ENCODE assay signal across 8 mouse cellular contexts in genomic region chr4:133424100-133424499, GRCm38 (mm10). TPM values are rescaled to one million over a fixed set of nuclear protein-coding genes. Genes with fewer than 3 reads are reported as not detected.
A peak's percentile ranks its signal among the peaks of the same experiment; 100 is the strongest.
DNase-seq lines count a peak whose midpoint lies in the region; ATAC-seq lines count a peak whose summit lies in the region.

No protein-coding gene starts in this region.

- no peaks in the 10 kb centered on the region for H3K9me3 ChIP-seq in embryonic facial prominence, embryonic 13.5 days
- no peaks in the 10 kb centered on the region for H3K9me3 ChIP-seq in liver, embryonic 15.5 days (replicated peaks)

- peaks cover 7% of the 10 kb centered on the region for H3K4me1 ChIP-seq in embryonic facial prominence, embryonic 13.5 days
- H3K4me1 ChIP-seq in liver, embryonic 15.5 days (replicated peaks) = peaks cover 16% of the 10 kb centered on the region

- H3K27me3 ChIP-seq in embryonic facial prominence, embryonic 13.5 days = no peaks in the 10 kb centered on the region
- H3K27me3 ChIP-seq in liver, embryonic 15.5 days = no peaks in the 10 kb centered on the region

- no peak overlapping the region for H3K4me2 ChIP-seq in embryonic facial prominence, embryonic 13.5 days
- H3K4me2 ChIP-seq in liver, embryonic 15.5 days = no peak overlapping the region

- 35% methylated on average over 4 of the region's 4 CpGs for WGBS in embryonic facial prominence, embryonic 13.5 days
- WGBS in liver, embryonic 15.5 days (ENCODE audit: insufficient replicate concordance) = 42% methylated on average over 4 of the region's 4 CpGs

- H3K4me3 ChIP-seq in embryonic facial prominence, embryonic 13.5 days = no peak overlapping the region
- no peak overlapping the region for H3K4me3 ChIP-seq in liver, embryonic 15.5 days (replicated peaks)

- H3K36me3 ChIP-seq in embryonic facial prominence, embryonic 13.5 days = peaks cover 38% of the 10 kb centered on the region
- peaks cover 39% of the 10 kb centered on the region for H3K36me3 ChIP-seq in liver, embryonic 15.5 days (replicated peaks)

- DNase-seq in ES-CJ7 (ENCODE audit: low read depth, low spot score) = peak; percentile 81
- DNase-seq in adrenal gland, postnatal 14 days = peak; percentile 83
- DNase-seq in heart, postnatal 14 days = peak; percentile 60 to 80
- peak; percentile 82 for DNase-seq in kidney, postnatal 14 days
- DNase-seq in thymus, postnatal 4 days = peak; percentile 75

- H3K27ac ChIP-seq in embryonic facial prominence, embryonic 13.5 days = no peak overlapping the region
- no peak overlapping the region for H3K27ac ChIP-seq in liver, embryonic 15.5 days (replicated peaks)

- ATAC-seq in embryonic facial prominence, embryonic 13.5 days (ENCODE audit: insufficient number of reproducible peaks, insufficient read depth, low FRiP score, low TSS enrichment, low read depth) = 0 out of 2 replicates have a peak, but pooled peaks have one; percentile 53
- peak; percentile 45 for ATAC-seq in liver, embryonic 15.5 days (ENCODE audit: insufficient read depth)
- ATAC-seq in neutrophil, adult 5-6 weeks (ENCODE audit: extremely low read depth, insufficient number of reproducible peaks, low FRiP score, poor library complexity, severe bottlenecking) = peak; percentile 55; the same call in 1 of the 2 replicates

- H3K9ac ChIP-seq in embryonic facial prominence, embryonic 13.5 days = no peak overlapping the region
- no peak overlapping the region for H3K9ac ChIP-seq in liver, embryonic 15.5 days

- intact Hi-C loops in heart, postnatal 14 days (cut with DNase I) = loop anchor here (1.0 to 2.0 kb wide), 2 partner anchors 27 to 71 kb away; no protein-coding TSS in a partner anchor

RNA-seq across cellular contexts. Expression of gene Slc9a1, which starts 54.6 kb away (rescaled TPM):
- total RNA-seq in adrenal gland, postnatal 14 days (2021) = 46.4 and 49.9 TPM in 2 replicates
- polyA plus RNA-seq in embryonic facial prominence, embryonic 13.5 days (2015; fragmentation: Nextera tagmentation; extraction: Ambion mirVana) = 8.6 and 9.4 TPM in 2 replicates
- 10 to 100 TPM; 21.2 to 22.9 TPM for total RNA-seq in heart, postnatal 14 days (2021)
- polyA plus RNA-seq in liver, embryonic 15.5 days (2015; fragmentation: Nextera tagmentation; extraction: Ambion mirVana) = 2.9 and 3.0 TPM in 2 replicates
- total RNA-seq in neutrophil, adult 5-6 weeks (2017) = 15.8 and 22.7 TPM in 2 replicates

RNA-seq across cellular contexts. Expression of gene Tent5b, which starts 55.8 kb away (rescaled TPM):
- 0.67 and 2.0 TPM in 2 replicates for total RNA-seq in adrenal gland, postnatal 14 days (2021)
- polyA plus RNA-seq in embryonic facial prominence, embryonic 13.5 days (2015; fragmentation: Nextera tagmentation; extraction: Ambion mirVana) = 1.4 and 1.5 TPM in 2 replicates
- 1 to 10 TPM; 3.5 to 5.1 TPM for total RNA-seq in heart, postnatal 14 days (2021)
- polyA plus RNA-seq in liver, embryonic 15.5 days (2015; fragmentation: Nextera tagmentation; extraction: Ambion mirVana) = 0.15 and 0.21 TPM in 2 replicates
- 0.12 TPM in 2 replicates for total RNA-seq in neutrophil, adult 5-6 weeks (2017)
